Mouse (Mus musculus) left cerebral cortex, adult 2 months (tissue): ENCODE measurements around the gene Sarnp. TPM values are rescaled to one million over a fixed set of nuclear protein-coding genes. Genes with fewer than 3 reads are reported as not detected.

ENCODE experiments used
- DNase-seq, 2 experiments: peaks; one replicate each; pipeline ENCODE4 v3.0.0; 2021 to 2022; ENCODE audit warnings: low spot score in 2 of 2, mixed read lengths in 1 of 2; ENCODE audit errors: extremely low spot score in 1 of 2
- H3K27ac ChIP-seq: fragments of 200-600 bp; 2 replicates; pipeline ENCODE4 v1.8.1; 2022
- H3K4me3 ChIP-seq: fragments of 200-600 bp; 2 replicates; pipeline ENCODE4 v1.8.1; 2022
- CTCF ChIP-seq: fragments of 200-600 bp; IDR thresholded peaks from 2 replicates; pipeline ENCODE4 v1.8.1; 2022; ENCODE audit warnings: antibody characterized with exemption, mild to moderate bottlenecking, moderate library complexity
- intact Hi-C: fragments of 180-260 bp; cut with DNase I; formaldehyde crosslinking; loops from one replicate; pipeline ENCODE4 v1.15.1; 2025
- total RNA-seq, 2 experiments: library from RNA; stranded (reverse); gene quantifications; 2 replicates each; pipeline ENCODE4 v1.2.3; 2021

The Sarnp gene
- total RNA-seq, 2 experiments from 2014 or later, result 33.0 to 33.6 TPM

GRCm38 (mm10) chr10:128910066-128910841 is 93.1 kb downstream of the Sarnp start:
- peak overlapping the region; percentile 61 for H3K4me3 ChIP-seq
- intact Hi-C loops, result loop anchor here (5.0 kb wide), 1 partner anchor 67 kb away; no protein-coding TSS in a partner anchor
- peak; percentile 49 to 57 for DNase-seq
- peak overlapping the region; percentile 90 for H3K27ac ChIP-seq
- no peak for TF ChIP-seq CTCF

- DNase-seq, result no peak
- H3K27ac ChIP-seq, result no peak overlapping the region
- H3K4me3 ChIP-seq, result no peak overlapping the region; the same call in 1 of the 2 replicates
- TF ChIP-seq CTCF, result no peak
- intact Hi-C loops, result loop anchor here (5.0 kb wide), 1 partner anchor 66 kb away; no protein-coding TSS in a partner anchor
Measured at GRCm38 (mm10) chr10:128911430-128911829, 94.3 kb downstream of the Sarnp start.

DNA sequence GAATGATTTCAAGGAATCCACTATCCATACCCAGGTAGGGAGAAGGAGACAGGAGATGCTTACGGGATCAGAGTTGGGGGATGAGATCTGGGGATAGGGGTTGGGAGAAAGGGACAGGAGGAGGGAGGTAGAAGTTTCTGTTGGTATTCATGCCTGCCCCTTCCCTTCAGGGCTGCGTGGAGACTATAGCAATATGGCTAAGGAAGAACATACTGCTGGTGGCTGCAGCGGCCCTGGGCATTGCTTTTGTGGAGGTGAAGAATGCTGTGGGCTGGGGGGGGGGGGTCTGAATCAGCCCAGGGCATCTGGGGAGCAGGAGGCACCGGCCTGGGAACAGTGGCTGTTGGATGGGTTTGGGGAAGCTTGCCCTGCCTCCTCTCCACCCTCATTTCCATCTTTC is 95.1 kb downstream of the Sarnp start:
- intact Hi-C loops, result loop anchor here (5.0 kb wide), 1 partner anchor 65 kb away; no protein-coding TSS in a partner anchor
- no peak for TF ChIP-seq CTCF
- Histone ChIP-seq H3K4me3 (no peak overlapping the region), H3K27ac (no peak overlapping the region)
- no peak for DNase-seq

- TF ChIP-seq CTCF, result no peak
- Histone ChIP-seq H3K4me3 (no peak overlapping the region), H3K27ac (no peak overlapping the region)
- no peak for DNase-seq
- intact Hi-C loops, result loop anchor here (5.0 kb wide), 1 partner anchor 65 kb away; no protein-coding TSS in a partner anchor
Measured at GRCm38 (mm10) chr10:128912791-128913190, 95.7 kb downstream of the Sarnp start.

GRCm38 (mm10) chr10:128913219-128913618 is 96.1 kb downstream of the Sarnp start:
- Histone ChIP-seq H3K27ac (no peak overlapping the region), H3K4me3 (no peak overlapping the region)
- intact Hi-C loops, result loop anchor here (5.0 kb wide), 1 partner anchor 64 kb away; no protein-coding TSS in a partner anchor
- no peak; the same call in none of the 2 replicates for TF ChIP-seq CTCF
- DNase-seq, result peak; percentile 84 to 88

DNA sequence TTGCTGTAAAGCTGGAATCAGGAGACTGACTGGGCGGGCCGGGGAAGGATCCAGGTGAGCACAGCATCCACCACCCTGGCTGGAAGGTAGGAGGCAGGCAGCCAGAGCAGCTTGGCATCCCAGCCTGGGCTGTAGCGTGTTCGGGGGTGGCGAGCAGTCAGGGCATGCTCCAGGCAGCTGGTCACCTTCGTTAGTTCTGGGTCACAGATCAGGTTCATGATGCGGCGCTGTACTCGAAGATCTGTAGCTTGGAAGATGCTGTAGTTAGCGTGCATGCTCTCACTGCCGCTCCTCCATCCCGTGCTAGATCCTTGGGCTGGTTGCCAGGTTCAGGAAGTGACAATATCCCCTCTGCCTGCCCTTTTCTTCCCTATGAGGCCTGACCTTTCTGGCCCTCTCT is 96.6 kb downstream of the Sarnp start:
- Histone ChIP-seq H3K4me3 (no peak overlapping the region), H3K27ac (no peak overlapping the region)
- no peak for DNase-seq
- intact Hi-C loops, result loop anchor here (5.0 kb wide), 1 partner anchor 64 kb away; no protein-coding TSS in a partner anchor
- no peak for TF ChIP-seq CTCF

- intact Hi-C loops, result no loop called here
- DNase-seq, result no peak
Measured at GRCm38 (mm10) chr10:128915550-128915949, 98.4 kb downstream of the Sarnp start.

DNA sequence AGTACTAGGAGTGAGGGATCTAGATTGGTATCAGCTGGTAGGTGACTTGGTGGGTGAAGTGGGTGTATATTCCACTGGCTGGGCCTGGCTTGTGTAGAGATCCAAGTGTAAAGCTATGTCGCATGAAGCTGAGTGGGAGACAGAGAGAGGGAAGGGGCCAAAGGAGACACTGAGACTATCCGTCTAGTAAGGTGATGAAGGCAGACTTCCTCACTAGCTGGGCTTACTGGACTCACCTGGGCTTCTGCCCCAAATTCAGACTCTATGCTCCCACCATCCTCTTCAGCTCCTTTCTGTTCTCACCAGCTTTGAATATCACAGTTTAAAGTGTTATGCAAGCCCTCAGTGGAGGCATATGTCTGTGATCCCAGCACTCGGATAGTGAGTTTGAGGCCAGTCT is 99.5 kb downstream of the Sarnp start:
- TF ChIP-seq CTCF, result no peak
- intact Hi-C loops, result no loop called here
- no peak overlapping the region for H3K27ac ChIP-seq
- no peak overlapping the region for H3K4me3 ChIP-seq
- DNase-seq, result no peak

More at GRCm38 (mm10) chr10:128915550-128915949, 98.4 kb downstream of the Sarnp start:
- H3K27ac ChIP-seq, result no peak overlapping the region
- no peak overlapping the region for H3K4me3 ChIP-seq
- peak; percentile 17 for TF ChIP-seq CTCF

DNA sequence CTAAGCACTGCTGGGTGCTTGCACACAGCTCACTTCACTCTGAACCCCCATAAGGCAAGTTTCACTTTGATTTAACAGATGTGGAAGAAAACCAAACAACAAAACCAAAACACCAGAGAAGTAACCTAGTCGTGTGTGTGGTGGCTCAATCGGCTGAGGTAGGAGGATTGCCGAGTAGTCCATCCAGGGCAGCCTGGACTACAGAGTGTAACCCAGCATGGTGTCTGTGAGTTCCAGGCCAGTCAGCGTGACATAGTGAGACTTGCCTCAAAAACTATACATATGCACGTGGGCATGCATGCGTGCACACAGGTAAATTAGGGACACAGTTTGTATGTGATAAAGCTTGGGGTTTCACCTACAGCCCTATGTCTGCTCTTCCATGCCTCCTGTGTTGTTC is 100.3 kb downstream of the Sarnp start:
- intact Hi-C loops, result no loop called here
- Histone ChIP-seq H3K27ac (no peak overlapping the region), H3K4me3 (no peak overlapping the region)
- DNase-seq, result no peak
- no peak for TF ChIP-seq CTCF

DNA sequence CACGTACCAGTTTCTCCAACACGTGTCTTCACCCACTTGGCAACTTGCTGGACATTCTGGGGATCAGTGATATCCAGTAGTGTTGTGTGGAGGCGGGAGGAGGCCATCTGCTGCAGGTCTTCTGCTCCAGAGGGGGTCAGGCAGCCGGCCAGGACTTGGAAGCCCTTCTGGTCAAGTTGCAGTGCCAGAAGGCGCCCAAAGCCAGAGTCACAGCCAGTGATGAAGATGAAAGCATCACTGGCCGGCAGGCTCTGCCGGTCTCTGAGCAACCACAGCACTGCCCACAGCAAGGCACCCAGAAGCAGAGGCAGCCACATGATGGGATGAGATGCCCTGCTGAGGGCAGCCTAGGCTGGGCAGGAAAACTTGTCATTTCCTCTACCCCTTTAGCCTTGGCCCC is 101.1 kb downstream of the Sarnp start:
- no peak for TF ChIP-seq CTCF
- intact Hi-C loops, result no loop called here
- no peak for DNase-seq
- H3K27ac ChIP-seq, result peak overlapping the region; percentile 56
- no peak overlapping the region for H3K4me3 ChIP-seq

- Histone ChIP-seq H3K27ac (peak overlapping the region; percentile 56), H3K4me3 (no peak overlapping the region)
- intact Hi-C loops, result no loop called here
- DNase-seq, result no peak
- TF ChIP-seq CTCF, result no peak
Measured at GRCm38 (mm10) chr10:128919203-128919631, 102.1 kb downstream of the Sarnp start.

DNA sequence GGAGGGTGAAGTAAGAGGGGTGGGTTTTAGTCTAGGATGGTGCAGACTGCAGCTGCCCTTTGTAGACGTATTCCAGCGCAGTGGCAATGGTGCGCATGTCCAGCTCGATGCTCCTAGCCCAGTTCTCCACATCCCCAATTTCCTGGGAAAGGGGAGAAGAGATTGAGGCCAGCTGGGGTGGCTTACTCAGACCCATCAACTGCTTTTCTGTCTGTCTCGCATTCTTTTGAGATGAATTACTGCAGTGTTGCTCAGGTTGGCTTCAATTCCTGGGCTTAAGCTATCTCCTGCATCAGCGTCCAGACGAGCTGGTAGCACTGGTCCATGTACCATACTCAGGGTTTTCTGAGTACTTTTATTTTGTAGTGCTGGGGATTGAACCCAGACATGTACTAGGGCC is 102.8 kb downstream of the Sarnp start:
- TF ChIP-seq CTCF, result no peak
- intact Hi-C loops, result no loop called here

More for the DNA sequence above, 102.8 kb downstream of the Sarnp start:
- Histone ChIP-seq H3K4me3 (no peak overlapping the region), H3K27ac (peak overlapping the region; percentile 56; the same call in 1 of the 2 replicates)
- no peak for DNase-seq
